Mouse (Mus musculus) telencephalon, adult 2 months (tissue): ENCODE measurements at regions not wholly inside any gene's neighbourhood (a gene's known extent, or its start where the extent isn't known, plus 50 kb on each side); places are given as distances from the start of the nearest gene placed in this dataset.
A peak's percentile ranks its signal among the peaks of the same experiment; 100 is the strongest.

ENCODE experiments used
- DNase-seq: peaks from one replicate; pipeline ENCODE4 v3.0.0-alpha.2; 2011; ENCODE audit warnings: low read depth, low spot score

GRCm38 (mm10) chr3:19747361-19747760, 118.9 kb upstream of the 1700064H15Rik start:
- DNase-seq, result no peak

GRCm38 (mm10) chr3:19751946-19752345, 123.5 kb upstream of the 1700064H15Rik start:
- no peak for DNase-seq

GRCm38 (mm10) chr3:19754011-19754410, 125.5 kb upstream of the 1700064H15Rik start:
- no peak for DNase-seq

- no peak for DNase-seq
Observed at GRCm38 (mm10) chr3:19754636-19755035, 126.2 kb upstream of the 1700064H15Rik start.

DNA sequence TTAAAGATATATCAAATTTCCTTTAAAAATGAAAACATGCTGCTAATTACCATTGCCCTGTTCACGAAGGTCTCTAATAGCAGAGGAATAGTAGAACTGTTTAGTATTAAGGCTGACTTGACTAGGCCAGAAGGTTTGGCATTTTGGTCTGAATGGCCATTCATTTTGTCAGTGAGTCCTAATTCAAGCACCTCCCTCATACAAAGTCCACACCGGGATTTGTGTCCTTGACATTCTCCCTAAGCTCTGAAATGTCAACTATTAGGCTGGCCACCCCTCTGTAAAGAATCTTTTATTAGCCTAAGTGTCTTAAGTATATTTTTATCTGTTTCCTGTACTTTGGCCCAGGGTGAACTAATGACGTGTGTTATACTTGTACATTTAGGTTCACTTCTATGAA, 126.7 kb upstream of the 1700064H15Rik start:
- DNase-seq, result no peak

GRCm38 (mm10) chr3:19798543-19799106, 158.2 kb upstream of the Cp start:
- DNase-seq, result no peak

DNA sequence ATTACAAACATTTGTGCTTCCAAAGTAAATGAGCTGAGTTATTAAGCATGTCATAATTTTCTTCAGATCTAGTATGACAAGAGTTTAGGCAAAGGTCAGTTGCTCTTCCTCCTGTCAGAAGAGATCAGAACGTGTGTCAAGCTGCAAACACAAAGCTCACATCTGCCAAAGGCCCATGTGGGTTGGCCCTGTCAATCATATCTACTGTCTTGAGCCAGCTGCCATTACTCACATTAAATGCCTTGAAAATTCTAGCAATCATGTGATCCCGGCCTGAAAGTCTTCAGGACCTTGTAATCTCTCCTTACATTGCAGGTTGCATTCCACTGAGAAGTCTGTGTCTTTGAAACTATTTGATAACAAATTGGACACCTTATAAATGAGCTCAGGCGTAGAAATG, 146.8 kb upstream of the Cp start:
- no peak for DNase-seq

- peak; percentile 26 for DNase-seq
Observed at GRCm38 (mm10) chr3:19824904-19825303, 131.9 kb upstream of the Cp start.

DNA sequence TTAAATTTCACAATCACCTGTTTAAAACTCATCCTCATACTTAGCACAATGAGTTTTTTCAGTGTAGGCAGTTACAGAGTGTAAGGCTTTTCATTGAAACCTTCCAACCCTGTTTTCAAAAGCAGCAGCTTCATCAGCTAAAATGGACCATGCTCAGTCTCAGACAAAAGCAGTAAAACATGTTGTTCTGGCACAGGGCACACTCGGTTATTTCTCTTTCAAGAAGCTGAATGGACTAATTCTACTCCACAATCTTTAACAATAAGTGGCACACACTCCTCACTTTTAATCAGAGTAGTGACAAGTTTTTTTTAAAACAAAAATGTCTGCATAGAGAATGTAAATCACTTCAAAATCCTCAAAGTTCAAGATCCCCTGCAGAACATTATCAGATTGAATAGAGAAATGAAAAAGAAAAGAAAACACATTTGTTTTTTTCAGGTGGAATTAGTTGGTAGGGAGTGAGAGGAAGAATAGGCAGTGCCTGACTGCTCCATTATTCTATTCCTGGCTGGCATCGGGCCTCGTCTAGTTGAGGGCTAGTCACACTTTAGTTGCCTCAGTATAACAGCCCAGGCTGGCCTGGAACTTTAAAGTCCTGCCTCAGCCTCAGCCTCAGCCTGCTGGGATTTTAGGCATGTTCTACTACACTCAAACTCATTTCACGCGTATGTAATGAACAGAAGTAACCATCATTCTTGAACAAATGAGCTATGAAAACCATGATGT, 128.2 kb upstream of the Cp start:
- DNase-seq, result no peak

DNA sequence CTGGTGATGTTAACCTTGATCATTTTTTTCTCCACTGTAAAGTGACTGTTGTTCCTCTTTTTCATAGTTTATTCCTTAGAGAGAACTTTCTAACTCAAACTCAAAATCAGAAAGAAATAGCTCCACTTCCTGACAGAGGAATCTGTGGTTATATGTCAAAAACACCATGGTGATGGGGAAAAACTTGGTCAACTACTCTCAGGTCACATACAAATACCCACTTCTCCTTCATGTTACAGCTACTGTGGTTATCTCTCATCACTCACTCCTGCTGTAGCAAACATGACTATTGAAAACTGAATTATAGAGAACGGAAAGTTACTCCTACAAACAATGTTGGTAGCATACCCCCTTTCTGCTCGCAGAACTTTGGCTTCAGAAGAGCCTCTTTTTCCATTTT, 127.1 kb upstream of the Cp start:
- DNase-seq, result no peak

DNA sequence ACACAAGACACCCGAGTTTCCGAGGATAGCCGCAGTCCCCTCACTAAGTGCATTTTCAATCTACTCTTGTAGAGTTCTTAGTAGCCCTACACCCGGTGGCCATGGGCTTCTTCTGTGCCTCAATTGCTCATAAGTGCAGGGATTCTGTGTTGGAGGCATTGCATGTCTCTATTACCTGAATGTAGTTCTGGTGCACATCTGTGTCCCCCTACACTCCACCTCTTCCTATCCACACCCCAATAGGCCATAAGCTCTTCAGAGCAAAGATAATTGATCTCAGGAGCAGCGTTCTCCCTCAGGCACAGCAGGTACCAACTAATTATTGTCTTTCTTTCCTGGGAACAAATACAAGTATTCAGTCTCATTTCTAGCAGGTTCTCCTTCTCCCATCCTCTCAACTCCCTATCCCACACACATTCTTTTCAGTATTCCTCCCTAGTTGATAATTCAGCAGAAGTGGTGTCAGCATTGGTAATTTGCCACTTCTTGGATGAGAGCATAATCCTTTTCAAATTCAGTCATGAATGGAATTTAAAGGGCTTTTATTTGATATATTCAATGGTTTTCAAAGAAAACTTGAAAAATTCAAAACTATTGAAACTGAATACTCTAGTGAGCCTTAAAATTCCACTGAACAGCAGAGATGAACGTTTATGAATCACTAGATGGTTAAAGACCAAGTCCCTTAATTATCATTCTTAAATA, 108.7 kb upstream of the Cp start:
- DNase-seq, result no peak

DNA sequence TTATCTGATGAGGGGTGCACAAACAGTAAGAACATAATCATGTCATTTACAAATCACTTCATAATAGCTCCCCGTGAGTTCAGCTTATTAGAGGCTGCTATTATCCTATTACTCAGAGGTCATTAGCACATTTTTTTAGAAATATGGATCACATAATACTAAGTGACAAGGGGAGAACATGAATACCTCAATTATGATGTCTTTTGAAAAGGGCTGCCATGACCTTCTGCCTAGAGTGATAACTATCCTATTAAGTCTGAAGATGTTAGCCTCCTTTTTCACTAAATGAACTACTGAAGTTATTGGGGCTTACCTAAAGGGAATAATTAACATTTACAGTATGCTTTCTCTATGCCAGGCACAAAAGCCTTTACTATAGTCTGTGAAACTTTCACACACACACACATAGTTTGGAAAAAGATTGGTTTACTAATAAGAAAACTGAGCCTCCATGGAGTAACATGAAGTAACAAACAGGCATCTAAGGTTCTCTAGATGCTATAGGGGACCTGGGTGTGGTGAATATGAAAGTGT, 108.1 kb upstream of the Cp start:
- no peak for DNase-seq

- DNase-seq, result no peak
Observed at GRCm38 (mm10) chr3:19882623-19883022, 74.2 kb upstream of the Cp start.

DNA sequence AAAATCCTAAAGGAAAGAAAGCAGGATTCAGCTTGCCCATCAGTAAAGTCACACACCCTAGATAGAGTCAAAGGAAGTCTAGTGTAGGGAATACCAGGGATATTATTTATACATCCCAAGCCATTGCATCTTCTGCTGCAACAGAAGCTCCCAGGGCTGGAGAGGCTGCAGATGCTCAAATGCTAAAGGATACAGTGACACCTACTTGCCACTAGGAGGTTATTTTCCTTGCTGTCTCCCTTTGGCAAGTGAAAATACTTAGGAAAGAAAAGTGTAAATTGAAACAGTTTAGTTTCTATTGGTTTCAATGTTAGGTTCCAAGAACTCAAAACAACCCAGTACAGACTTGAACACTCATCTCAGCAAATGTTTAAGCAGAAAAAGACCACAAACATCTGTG, 68.4 kb upstream of the Cp start:
- no peak for DNase-seq

DNA sequence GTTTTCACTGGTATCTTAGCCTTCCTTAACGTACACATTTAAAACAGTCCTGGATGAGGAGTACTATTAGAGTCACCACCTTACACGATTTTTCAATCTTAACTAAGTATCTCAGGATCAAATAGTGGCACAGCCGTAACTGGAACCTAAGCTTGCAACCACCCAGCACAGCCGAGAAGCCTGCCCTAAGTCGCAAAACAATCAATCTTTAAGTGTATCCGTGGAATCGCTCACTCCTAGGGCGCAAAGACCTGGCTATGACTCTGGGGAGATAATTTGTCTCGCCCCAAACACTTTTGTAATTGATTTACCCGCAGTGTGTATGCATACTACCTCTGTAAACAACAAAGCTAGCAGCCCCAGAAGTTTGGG, 62.6 kb upstream of the Cp start:
- DNase-seq, result no peak

DNA sequence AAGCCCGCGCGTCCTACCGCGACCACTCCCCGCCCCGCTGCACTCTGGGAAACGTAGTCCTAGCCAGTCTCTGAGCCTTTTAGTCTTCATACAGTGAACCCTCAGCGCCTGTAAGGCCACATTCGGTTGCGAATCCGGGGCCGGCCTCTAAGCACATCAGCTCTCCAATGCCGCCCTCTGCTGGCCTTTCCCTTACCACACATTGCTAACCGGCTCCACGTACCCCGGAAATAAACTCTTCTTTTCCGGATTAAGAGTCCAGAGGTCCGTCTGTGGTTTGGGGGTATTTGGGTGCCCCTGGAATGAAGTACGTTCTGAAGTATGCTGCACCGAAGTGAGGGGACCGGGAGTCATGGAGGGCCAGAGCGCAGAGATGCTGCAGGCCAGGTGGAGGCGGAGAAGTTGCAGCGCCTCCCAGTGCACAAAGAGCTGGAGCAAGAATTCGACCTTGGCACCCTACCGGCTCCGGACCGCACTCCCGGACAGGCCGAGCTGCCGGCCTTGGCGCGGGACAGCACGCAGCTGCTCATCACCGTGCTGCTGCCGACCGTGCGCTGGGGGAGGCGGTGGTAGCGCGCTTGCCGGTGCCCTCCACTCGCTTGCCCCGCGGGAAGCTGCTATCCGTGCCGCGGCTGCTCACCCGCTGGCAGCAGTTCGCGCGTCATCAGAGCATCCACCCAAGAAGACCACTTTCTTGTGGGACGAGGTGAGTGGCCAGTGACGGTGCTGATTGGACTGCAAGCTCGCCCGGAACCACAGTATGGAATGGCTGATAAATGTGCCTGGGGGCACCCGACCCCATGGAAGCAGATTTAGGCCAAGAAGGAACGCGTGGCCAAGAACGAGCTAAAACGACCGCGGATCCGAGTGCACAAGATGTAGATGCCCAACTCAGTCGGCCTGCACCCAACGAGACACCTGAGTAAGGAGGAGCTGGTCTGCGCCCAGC, 62.0 kb upstream of the Cp start:
- DNase-seq, result peak; percentile 96

- no peak for DNase-seq
Observed at GRCm38 (mm10) chr3:19895755-19896154, 61.1 kb upstream of the Cp start.

- DNase-seq, result no peak
Observed at GRCm38 (mm10) chr3:19897140-19897539, 59.7 kb upstream of the Cp start.

DNA sequence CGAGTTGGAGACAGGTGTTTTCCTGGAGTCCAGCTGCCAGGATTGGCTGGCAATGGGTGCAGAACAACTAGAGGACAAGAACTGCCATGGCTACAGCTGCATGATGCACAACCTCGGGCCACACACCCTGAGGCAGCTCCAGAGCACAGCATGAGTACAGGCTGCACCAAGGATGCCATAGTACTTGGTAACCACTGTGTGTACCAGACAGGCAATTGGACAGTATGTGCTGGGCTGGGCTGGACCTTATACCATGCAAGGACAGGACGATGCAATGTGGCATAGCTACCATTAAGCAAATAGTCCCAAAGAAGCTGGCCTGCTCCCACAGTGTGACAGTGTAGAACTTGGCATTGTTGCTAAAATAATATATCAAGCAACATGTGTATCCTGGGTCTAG, 54.6 kb upstream of the Cp start:
- DNase-seq, result no peak

DNA sequence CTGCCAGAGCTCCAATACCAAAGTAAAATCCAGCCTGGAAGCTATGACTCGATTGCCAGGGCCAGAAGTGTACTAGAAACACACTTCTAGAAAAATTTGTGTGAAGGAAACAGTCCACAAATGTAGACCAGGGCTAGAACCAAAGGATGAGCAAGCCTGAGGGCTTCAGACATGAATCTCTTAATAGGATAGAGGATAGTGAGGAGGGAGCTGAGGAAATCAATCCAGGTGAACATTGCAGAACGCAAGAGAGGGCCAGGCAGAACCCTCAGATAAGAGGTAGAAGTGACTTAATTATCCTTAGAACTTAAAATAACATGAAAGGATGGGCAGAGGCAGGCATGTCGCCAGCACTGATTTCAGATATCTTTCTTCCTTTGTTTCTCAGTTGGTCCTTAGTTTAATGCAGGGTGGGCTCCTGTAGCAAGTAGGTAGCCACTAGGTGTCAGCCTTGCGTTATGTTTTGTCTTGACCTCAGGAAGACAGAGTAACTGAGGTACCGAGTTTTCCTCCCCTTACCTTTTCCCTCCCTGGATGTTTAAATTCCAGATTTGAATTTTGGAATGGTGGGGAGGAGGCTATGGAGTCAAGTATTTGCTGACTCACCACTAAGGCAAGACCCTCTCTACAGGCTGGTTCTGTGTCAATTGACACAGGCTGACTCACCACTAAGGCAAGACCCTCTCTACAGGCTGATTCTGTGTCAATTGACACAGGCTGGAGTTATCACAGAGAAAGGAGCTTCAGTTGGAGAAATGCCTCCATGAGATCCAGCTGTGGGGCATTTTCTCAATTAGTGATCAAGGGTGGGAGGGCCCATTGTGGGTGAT, 52.2 kb upstream of the Cp start:
- no peak for DNase-seq
